Mouse (Mus musculus) cerebellum, postnatal 4 days (tissue): ENCODE measurements around the gene Pck1.
A peak's percentile ranks its signal among the peaks of the same experiment; 100 is the strongest.

Source experiments
- DNase-seq, 2 experiments: peaks; one replicate each; pipeline ENCODE4 v3.0.0; 2022; ENCODE audit warnings: low spot score in 2 of 2, mixed read lengths in 1 of 2

Pck1 gene

DNA sequence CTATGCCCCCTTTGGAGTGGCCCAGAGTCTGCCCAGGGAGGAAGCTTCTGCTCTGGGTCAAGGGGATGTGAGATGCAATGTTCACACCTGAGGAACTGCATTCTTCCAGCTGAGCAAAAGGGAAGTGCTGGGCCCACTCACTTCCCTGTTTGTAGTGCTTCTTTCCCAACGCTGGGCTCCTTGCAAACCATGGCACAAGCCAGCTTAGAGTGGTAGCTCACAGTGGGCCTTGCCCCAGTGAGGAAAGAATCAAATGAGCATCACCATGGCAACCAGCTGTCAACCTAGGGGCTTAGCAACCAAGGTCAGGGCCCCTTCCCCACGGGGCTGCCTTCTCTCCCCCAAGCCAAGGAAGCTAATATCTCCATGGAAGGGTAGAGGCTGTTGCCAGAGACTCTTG is 20.2 kb downstream of the Pck1 start:
- DNase-seq: peak in 1 of 2 experiments; percentile 20

DNA sequence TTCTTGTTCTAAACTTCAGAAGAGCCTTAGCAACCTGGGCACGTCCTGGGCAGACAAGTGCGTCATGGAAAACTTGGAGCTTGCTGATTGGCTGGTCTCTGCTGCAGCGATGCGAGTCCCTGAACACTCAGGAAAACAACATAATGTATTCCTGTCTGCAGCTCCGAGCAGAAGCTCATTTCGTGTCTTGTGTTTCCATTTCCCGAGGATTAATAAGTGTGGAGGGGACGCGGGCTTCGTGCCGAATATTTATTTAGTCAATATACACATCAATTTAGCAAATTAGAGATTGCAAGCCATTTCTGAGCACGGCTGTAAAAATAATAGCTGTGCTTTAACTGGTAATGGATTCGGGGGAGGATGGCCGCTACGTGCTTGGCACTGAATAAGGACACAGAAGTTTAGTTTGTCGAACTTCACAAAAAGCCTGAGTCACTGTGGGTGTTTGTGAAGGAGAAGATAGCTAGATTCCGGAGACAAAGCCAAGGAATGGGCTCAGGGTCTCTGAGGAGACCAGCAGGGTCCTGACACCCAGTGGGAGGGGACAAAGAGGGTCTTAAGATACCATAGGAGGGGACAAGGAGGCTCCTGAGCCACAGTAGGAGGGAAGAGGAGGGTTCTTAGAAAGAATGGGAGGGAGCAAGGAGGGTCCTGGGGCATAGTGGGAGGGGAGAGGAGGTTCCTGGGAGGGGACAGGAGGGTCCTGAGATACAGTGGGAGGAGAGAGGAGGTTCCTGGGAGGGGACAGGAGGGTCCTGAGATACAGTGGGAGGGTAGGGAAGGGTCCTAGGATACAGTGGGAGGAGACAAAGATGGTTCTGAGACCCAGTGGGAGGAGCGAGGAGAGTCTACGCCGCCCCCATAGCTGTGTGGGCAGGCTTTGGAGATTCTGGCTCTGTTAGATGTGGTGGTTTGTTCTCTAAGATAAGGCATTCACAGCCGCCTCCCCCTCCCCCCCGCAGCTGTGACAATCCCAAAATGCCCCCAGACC is 21.0 kb downstream of the Pck1 start:
- DNase-seq: peak; percentile 29 to 37

DNA sequence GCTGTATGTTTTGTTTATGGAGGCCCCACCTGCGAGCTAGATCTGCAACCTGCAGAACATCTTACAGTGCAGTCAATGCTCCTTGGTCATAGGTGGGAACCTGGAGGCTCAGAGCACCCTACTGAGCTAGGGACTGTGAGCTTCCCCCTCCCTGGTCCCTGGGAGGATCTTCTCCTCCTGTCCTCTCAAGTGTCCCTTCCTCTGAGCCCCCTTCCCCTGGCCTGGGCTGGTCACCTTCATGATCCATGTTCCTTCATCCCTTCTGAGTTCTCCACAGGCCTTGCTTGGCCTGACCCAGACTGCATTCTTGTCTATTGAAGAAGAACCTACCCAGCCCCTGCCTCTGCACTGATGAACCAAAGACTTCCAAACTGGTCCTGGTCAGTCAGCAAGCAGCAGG is 21.7 kb downstream of the Pck1 start:
- peak in 1 of 2 experiments; percentile 0 for DNase-seq

DNA sequence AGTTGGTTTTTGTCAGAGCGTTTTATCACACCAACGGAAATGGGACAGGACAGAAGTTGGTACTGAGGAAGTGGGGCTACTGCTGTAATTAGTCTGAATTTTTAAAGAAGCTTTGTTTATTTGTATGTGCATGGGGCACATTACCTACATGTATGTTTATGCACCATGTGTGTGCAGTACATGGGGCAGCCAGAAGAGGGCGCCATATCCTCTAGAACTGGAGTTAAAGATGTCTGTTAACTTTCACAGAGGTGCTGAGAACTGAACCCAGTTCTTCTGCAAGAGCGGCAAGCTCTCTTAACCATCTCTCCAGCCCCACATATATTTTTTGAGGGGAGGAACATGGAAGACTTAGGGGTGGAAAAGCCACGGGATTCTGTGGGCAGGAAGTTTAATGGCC is 22.9 kb downstream of the Pck1 start:
- peak in 1 of 2 experiments; percentile 11 for DNase-seq

DNA sequence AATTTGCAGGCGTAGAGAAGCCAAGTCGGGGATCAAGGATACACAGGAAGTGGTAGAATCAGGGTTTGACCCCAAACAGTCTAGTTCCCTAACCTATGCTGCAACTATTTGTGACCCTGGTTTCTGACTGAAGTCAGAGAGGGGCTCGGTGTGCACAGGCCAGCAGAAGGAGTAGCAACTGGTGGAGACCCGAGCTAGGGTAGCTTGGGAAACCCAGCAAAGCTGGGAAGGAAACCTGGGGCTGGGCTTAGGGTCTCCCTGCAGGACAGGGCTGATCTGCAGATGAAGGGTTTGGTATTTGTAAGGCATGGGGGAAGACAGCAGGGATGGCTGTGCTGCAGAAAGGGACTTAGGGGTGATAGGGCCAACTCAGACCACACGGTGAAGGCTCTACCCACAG is 24.6 kb downstream of the Pck1 start:
- DNase-seq: peak in 1 of 2 experiments; percentile 17

DNA sequence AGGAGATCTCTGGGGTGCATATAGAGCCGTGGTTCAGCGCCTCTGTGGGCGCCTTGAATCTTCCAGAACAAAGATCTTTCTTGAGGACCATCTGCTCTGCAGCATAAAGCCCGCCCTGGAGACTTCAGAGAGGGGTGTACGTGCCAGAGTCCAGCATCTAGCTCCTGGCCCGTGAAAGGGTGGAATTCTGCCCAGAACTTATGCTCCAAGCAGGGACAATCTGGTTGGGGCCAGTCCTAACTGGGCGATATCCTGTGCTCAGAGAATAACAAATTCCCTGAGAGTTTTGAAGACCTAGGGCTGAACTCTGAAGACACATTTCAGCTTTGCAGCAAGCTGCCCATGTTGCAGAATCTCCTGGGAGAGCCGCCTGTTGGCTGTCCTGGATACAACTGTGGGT is 25.1 kb downstream of the Pck1 start:
- DNase-seq: peak in 1 of 2 experiments; percentile 17

DNA sequence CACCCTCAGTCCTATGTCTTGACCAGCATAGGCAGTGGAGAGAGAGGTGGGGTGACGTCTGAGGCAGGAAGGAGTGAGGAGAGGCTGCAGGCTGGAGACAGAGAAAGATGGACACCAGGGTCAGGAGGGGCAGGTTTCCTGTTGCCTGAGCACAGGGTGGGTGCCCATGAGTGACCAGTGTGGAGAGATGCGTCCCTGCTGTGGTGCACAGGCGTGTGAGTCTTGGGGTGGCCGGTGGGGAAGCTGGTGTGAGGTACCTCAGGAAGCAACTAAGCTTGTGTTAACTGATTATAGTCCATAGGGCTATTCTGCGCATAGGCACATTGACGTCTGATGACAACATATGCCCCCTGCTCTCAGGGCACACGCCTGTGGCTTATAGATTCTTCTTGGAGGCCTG is 26.2 kb downstream of the Pck1 start:
- DNase-seq: peak in 1 of 2 experiments; percentile 16

DNA sequence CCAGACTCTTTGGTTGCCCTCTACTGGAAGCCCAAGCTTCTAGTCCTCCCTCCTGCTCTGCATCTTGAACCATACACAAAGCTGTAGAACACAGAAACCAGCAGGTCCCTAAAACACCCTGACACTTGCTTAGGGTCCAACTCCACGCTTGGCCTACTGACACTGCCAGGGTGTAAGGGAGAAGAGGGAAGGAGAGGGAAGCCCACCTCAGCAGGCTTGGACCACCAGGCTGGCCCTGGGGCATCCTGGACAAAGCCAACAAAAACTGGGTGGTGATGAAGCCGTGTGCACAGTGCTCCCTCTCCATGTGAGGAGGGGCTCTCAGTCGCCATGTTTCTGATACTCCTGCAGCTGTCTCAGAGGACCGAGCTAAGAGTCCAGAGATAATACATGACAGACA is 27.2 kb downstream of the Pck1 start:
- DNase-seq: no peak

DNA sequence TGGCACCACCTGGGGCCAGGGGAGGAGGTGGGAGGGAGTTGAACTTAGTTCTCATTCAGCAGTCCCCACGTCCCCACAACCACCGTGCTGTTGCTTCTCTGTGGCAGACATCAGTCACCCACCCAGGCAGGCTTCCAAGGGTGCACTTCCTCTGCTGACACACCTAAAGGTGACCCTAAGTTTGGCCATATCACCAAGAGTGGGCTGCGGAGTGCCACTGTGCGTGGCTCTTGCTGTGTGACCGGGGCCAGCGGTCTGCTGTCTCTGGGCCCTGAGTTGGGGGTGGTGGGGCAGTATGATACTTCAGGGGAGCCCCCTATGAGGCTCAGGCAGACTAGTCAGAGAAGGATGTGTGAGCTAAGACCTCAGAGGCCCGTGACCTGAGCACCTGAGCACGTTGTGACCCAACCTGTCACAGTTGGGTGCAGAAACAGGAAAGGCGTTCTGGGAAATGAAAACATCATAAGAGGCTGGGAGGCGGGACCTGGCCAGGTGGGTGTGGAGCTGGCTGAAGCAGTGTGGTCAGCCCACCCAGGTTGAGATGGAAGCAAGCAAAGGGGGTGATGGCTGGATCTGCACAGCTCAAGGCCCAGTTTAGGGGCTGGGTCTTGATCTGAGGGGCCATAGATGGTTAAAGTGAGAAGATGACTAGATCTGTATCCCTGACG is 28.0 kb downstream of the Pck1 start:
- DNase-seq: peak in 1 of 2 experiments; percentile 6

DNA sequence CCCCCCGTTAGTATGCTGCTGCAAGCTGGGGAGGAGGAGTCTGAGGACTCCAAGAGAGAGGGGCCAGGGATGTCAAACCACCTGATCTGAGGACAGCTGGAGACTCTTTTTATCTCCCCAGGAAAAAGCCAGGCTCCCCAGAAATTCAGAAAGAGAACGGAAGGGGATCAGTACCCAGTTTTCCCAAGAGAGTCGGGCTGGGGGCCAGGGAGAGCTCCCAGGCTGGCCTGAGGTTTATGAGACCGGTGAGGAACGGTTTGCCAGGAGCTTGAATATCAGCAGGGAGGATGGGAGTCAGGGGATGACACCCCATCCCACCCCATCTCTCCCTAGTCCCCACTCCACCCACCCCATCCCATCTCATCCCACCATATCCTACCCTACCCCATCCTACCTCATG is 28.6 kb downstream of the Pck1 start:
- DNase-seq: no peak

DNA sequence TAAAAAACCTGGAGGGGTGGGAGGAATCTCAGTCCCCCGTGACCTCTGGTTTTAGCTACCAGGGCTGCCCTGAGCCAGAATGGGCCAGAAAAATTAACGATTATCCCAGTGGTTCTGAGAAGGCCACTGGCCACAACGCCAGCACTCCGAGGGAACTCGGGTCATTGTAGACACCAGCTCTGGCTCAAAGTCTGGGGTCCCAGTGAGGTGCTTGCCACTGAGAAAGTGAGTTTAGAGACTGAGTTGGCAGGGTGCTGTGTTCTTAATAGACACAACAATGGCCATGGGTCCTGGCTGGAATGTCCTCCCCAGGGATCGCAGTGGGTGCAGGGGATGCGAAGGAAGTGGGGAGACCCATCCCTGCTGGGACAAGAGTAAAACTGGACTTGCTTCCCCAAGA is 29.1 kb downstream of the Pck1 start:
- no peak for DNase-seq

DNA sequence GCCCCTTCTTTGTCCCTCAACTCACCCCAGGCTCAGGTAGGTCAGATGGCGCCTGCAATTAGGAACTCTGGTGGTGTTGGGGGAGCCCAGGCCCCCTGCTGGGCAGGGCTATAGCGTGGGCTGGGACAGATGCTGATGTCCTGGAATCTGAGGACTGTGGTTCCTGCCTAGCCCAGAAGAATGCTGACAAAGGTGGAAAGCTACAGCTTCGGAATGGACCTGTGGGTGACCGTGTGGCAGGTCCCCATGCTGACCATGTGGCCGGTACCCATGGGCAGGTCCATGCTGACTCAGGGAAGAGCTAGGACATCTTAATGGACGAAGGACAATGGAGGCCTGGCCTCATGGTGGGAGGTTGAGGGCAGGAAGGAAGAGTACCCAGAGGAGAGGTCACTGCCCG is 29.9 kb downstream of the Pck1 start:
- no peak for DNase-seq

DNA sequence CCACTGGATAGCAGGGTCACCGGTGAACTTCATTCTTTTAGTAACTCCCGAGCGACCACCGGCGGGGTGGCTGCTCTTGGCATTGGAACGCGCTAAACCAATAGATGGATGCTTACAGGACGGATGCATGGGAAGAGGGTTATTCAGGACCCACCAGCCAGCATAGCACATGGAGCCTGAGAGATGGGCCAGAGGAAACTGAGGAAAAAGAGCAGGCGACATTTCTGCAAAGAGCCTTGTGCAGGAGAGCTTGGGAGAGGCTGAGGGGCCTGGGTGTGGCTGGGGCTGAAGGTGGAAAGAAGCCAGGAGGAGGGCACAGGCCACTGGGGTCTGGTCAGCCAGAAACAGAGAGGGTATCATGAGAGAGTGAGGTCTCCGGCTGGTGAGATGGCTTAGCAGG is 30.5 kb downstream of the Pck1 start:
- DNase-seq: no peak

DNA sequence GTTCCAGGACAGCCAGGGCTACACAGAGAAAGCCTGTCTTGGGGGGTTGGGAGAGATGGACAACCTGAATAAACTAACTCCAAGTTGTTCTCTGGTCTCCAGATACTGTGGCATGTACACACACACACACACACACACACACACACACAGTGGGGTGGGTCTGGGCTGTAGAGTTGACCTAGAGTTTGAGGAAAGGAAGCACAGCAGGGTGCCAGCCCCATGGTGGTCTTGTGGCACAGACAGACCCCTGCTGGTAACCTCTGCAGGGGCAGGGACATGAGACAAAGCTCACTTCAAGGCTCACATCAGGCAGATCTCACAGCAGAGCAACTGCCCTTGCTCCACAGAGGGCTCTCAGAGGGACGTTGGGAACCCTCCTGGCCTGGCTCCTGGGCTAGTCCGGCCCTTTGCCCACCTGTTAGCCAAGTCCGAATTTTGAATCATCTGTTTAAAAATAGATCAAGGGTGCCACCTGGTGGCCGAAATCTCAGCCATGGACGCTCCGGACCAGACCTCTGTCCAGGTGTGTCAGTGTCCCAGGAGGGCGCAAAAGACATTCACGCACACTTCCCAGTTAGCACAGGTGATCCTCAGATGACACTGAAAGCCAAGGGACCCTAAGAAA is 31.1 kb downstream of the Pck1 start:
- peak in 1 of 2 experiments; percentile 78 for DNase-seq

DNA sequence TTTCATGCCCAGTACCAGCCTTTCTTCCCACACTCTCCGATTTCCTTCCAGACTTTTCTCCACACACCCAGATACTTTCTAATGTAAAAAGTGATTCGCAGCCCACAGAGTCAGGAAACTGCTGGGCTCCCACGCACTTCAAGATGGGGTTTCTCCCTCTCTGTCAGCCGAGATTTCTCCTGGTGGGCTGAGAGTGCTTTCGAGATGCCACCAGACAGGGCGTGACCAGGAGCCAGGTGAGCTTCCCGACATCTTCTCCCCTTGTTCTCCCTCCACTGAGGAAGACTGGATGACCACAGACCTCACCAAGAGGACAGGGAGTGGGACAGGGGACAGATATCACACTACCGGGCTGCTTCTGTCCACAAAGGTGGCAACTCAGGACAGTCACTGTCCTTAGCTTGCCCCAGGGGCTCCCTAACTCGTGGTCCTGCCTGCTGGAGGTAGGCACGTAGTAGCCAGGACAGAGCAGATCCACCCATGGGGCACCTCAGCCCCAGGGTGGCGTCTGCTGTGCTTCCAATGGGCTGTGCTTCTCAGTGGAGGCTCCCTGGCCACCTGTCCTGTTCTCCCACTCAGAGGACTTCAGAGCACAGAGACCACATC is 31.7 kb downstream of the Pck1 start:
- no peak for DNase-seq

DNA sequence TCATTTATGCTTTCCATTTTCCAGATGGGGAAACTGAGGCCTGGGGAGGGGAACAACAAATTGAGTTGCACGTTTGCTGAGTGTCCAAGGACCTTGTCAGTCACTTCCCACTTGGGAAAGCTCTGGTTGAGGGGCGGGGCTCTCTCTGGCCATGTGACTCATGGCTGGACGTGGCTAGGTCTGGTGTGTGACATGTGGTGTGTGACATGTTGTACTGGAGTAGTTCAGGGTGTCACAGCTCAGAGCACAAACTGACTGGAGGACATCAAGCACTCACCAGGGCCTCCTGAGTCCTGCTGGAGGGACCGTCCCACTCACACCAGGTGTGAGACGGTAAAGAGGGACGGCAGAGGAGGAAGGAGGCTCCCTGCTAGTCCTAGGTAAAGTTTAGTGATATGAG is 32.4 kb downstream of the Pck1 start:
- DNase-seq: no peak

DNA sequence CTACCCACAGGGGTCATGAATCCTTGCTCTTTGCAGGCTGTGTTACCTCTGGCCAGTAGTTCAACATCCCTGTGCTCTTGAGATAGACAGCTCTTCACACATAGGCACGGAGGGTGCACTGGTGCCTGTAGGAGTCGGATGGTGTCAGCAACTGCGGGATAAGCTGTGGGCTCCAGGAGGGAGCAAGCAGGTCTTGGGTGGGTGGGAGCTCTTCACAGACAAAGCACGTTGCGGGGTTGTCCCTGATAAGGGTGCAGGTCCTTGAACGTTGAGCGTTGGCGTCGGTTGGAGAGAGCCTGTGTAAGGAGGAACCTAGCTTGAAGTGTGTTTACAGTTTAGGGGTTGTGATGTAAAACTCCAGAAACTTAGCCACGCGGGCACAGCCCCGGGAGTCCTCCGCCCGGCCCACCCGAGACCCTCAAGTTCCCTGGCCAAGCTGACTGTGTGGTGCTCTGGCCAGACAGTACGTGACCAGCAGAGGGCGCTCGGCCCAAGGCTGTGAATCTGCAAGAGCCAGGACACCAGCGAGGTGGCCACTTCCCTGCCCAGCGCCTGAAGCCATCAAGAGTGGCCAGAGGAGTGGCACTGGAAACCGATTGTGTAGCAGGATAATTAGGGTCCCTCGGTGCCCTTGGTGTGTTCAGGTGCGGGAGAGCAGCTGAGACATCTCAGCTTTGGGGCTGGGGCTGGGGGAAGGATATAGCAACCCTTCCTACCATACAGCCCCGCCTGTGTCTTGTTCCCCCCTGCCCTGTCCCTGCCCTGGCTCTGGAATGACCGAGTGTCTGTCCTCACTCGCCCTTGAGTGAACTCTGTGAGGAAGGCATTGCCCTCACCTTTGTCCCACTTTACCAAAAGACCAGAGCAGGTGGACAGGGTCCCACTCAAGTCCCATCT is 33.4 kb downstream of the Pck1 start:
- peak; percentile 91 to 93 for DNase-seq

DNA sequence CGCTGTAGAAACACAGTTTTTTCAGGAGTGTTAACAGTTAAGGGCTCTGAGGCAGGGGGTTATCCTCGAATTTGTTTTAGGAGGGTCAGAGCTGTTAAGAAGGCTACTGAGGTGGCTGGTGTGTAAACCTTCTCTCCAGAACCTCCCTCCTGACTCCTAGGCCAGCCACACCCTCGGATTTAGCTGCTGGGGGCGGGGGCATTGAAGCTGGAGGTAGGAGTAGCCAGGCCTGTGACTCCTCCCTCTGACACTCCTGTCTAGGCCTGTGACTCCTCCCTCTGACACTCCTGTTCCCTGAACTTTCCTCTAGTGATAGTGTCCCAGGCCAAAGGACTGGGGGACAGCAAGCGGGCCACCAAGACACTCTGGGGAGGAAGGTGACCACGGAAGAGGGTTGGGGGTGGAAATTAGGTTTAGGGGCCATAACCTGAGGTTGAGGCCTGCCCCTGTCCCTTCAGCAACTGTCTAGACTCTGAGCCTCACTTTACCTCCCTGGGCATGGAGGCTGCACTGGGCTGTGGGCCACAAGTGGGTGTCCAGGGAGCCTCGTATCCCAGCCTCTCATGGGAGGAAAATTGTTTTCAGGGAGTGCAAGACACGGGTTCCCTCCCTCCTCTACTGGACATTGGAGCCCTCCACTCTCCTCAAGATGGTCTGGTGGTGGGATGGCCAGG is 34.5 kb downstream of the Pck1 start:
- no peak for DNase-seq

DNA sequence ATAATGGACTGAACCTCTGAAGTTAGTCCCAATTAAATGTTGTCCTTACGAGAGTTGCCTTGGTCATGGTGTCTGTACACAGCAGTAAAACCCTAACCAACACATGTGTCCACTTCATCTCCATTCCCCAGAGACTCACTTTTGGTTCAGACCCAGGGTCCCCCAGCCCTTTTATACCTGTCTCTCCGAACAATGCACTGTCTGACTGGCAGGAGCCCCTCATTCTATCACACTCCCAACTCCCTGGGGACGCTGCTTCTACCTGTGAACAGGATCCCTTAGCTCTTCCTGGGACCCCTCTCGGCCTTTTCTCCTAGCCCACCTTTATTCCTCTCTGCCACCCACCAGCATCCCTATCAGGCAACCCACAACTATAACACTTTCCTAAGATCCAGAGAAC is 41.9 kb downstream of the Pck1 start:
- DNase-seq: no peak

DNA sequence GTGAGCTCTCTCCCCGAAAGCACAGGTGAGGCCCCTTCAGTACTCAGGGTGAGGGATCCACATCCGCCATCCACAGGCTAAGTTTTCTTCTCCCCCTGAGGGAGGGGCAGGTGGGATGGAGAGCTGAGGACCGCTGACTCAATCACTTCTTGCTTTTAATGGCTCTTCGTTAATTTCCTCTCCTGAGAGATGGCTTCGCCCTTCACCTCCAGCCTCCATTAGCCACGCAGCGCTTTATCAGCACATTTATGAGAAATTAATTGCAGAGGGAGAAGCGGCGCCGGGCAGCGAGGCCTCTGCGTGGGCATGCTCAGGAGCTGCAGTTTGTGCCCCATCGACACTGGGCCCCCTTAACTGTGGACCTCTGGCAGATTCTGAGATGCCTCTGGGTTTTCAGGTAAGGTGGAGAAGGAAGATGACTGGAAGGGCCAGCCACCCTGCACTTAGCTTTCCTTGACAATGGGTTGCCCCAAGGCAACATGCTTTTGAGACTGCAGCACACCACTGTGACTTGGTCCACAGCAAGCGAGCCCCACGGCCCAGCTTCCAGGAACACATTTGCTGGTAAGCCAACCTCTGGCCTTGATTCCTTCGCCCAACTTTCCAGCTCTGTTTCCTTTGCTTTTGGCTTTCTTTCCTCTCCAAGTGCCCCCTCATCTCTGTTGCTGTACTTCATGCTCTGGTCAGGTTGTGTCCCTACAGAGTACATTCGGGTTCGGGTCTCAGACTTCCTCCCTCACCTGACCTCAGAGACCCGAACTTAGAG is 50.3 kb downstream of the Pck1 start:
- DNase-seq: peak in 1 of 2 experiments; percentile 11
